Mouse (Mus musculus) forebrain, embryonic 13.5 days (tissue): ENCODE results near the gene Rnf223. TPM values are rescaled to one million over a fixed set of nuclear protein-coding genes. Genes with fewer than 3 reads are reported as not detected.

Experiments
- ATAC-seq: fragments of 200-750 bp; cut with Nextera tagmentation; 2 replicates; pipeline ENCODE4 v1.8.0; 2017
- H3K27ac ChIP-seq: fragments of 300-500 bp; sonication (generic); 2 replicates; pipeline ENCODE4 v1.5.1; 2015; ENCODE audit warnings: inconsistent platforms, mild to moderate bottlenecking, moderate library complexity
- H3K27me3 ChIP-seq: fragments of 300-500 bp; sonication (generic); 2 replicates; pipeline ENCODE4 v1.6.1; 2015; ENCODE audit warnings: mild to moderate bottlenecking, inconsistent platforms
- H3K36me3 ChIP-seq: fragments of 300-500 bp; sonication (generic); 2 replicates; pipeline ENCODE4 v1.6.1; 2015; ENCODE audit warnings: mild to moderate bottlenecking, inconsistent platforms; ENCODE audit not compliant: poor library complexity, severe bottlenecking
- H3K4me1 ChIP-seq: fragments of 300-500 bp; sonication (generic); 2 replicates; pipeline ENCODE4 v1.6.1; 2015; ENCODE audit warnings: inconsistent platforms
- H3K4me2 ChIP-seq: fragments of 300-500 bp; sonication (generic); 2 replicates; pipeline ENCODE4 v1.6.1; 2015; ENCODE audit warnings: inconsistent platforms, mild to moderate bottlenecking, moderate library complexity
- H3K4me3 ChIP-seq: fragments of 300-500 bp; sonication (generic); 2 replicates; pipeline ENCODE4 v1.5.1; 2015; ENCODE audit warnings: mild to moderate bottlenecking, inconsistent platforms
- H3K9ac ChIP-seq: fragments of 300-500 bp; sonication (generic); 2 replicates; pipeline ENCODE4 v1.6.1; 2015; ENCODE audit warnings: mild to moderate bottlenecking, inconsistent platforms
- H3K9me3 ChIP-seq: fragments of 300-500 bp; sonication (generic); replicated peaks from 2 replicates; pipeline ENCODE4 v1.6.1; 2016; ENCODE audit warnings: inconsistent platforms
- WGBS: fragments of 180-500 bp; shearing (Covaris S2); methylation state at CpG from one replicate; pipeline ENCODE4 v1.1.7; 2015; 5-methylcytosine and 5-hydroxymethylcytosine counted together
- polyA plus RNA-seq: library from polyadenylated mRNA; unstranded; fragments of >200 nt; fragmentation: Nextera tagmentation; extraction: Ambion mirVana; gene quantifications from 2 replicates; pipeline ENCODE4 v1.2.1, GENCODE M21; 2015

The Rnf223 gene
- polyA plus RNA-seq, 1 experiment from 2014 or later, result 0.87 TPM

GRCm38 (mm10) chr4:156100501-156100900, 29.8 kb upstream of the Rnf223 start:
- no peak overlapping the region for H3K4me3 ChIP-seq
- 91% methylated on average over 5 of the region's 5 CpGs for WGBS
- ATAC-seq, result no peak
- no peaks in the 10 kb centered on the region for H3K27me3 ChIP-seq
- no peak overlapping the region for H3K27ac ChIP-seq
- no peaks in the 10 kb centered on the region for H3K9me3 ChIP-seq
- no peaks in the 10 kb centered on the region for H3K4me1 ChIP-seq
- no peak overlapping the region for H3K9ac ChIP-seq
- H3K36me3 ChIP-seq, result no peaks in the 10 kb centered on the region
- no peak overlapping the region for H3K4me2 ChIP-seq

GRCm38 (mm10) chr4:156101481-156101903, 28.8 kb upstream of the Rnf223 start:
- H3K4me3 ChIP-seq, result no peak overlapping the region
- no peaks in the 10 kb centered on the region for H3K4me1 ChIP-seq
- H3K36me3 ChIP-seq, result no peaks in the 10 kb centered on the region
- no peak overlapping the region for H3K4me2 ChIP-seq
- H3K27ac ChIP-seq, result no peak overlapping the region
- no peaks in the 10 kb centered on the region for H3K9me3 ChIP-seq
- 39% methylated on average over 3 of the region's 3 CpGs for WGBS
- ATAC-seq, result no peak
- no peaks in the 10 kb centered on the region for H3K27me3 ChIP-seq
- no peak overlapping the region for H3K9ac ChIP-seq

- Histone ChIP-seq H3K36me3 (no peaks in the 10 kb centered on the region), H3K4me2 (no peak overlapping the region), H3K27ac (no peak overlapping the region), H3K4me3 (no peak overlapping the region), H3K4me1 (no peaks in the 10 kb centered on the region), H3K27me3 (no peaks in the 10 kb centered on the region), H3K9ac (no peak overlapping the region), H3K9me3 (no peaks in the 10 kb centered on the region)
- WGBS, result 90% methylated on average over 4 of the region's 4 CpGs
- ATAC-seq, result no peak
These were observed 27.0 kb upstream of the Rnf223 start for GRCm38 (mm10) chr4:156103342-156103741.

GRCm38 (mm10) chr4:156108606-156109546, 21.4 kb upstream of the Rnf223 start:
- Histone ChIP-seq H3K27me3 (no peaks in the 10 kb centered on the region), H3K4me1 (peaks cover 14% of the 10 kb centered on the region), H3K4me2 (peak overlapping the region; percentile 68), H3K4me3 (peak overlapping the region; percentile 85), H3K9ac (peak overlapping the region; percentile 66), H3K36me3 (no peaks in the 10 kb centered on the region), H3K9me3 (no peaks in the 10 kb centered on the region), H3K27ac (0 out of 2 replicates have a peak overlapping the region, but pooled peaks have one; percentile 49)
- peak; percentile 19; the same call in 1 of the 2 replicates for ATAC-seq
- 34% methylated on average over 13 of the region's 13 CpGs for WGBS

- Histone ChIP-seq H3K36me3 (peaks cover 6% of the 10 kb centered on the region; the same call in 1 of the 2 replicates), H3K4me3 (peak within 1 kb of the TSS; percentile 85), H3K9me3 (no peaks in the 10 kb centered on the region), H3K9ac (peak within 1 kb of the TSS; percentile 91), H3K4me1 (peaks cover 14% of the 10 kb centered on the region), H3K4me2 (peak within 1 kb of the TSS; percentile 68), H3K27me3 (no peaks in the 10 kb centered on the region), H3K27ac (peak within 1 kb of the TSS; percentile 79)
- under 1% methylated on average over 60 of the region's 60 CpGs for whole genome bisulfite sequencing
- ATAC-seq, result peak; percentile 99
These were observed 20.6 kb upstream of the Rnf223 start, which contains the start of gene 9430015G10Rik for GRCm38 (mm10) chr4:156109570-156110331. 9430015G10Rik (plus strand) TSS chr4:156109982.

GRCm38 (mm10) chr4:156124077-156124476, 6.2 kb upstream of the Rnf223 start:
- 94% methylated on average over 7 of the region's 7 CpGs for WGBS
- no peaks in the 10 kb centered on the region for H3K4me1 ChIP-seq
- no peaks in the 10 kb centered on the region for H3K9me3 ChIP-seq
- no peak overlapping the region for H3K4me3 ChIP-seq
- no peak for ATAC-seq
- H3K27me3 ChIP-seq, result no peaks in the 10 kb centered on the region
- no peak overlapping the region for H3K27ac ChIP-seq
- H3K4me2 ChIP-seq, result no peak overlapping the region
- H3K9ac ChIP-seq, result no peak overlapping the region
- H3K36me3 ChIP-seq, result peaks cover 86% of the 10 kb centered on the region

- ATAC-seq, result no peak
- H3K4me1 ChIP-seq, result no peaks in the 10 kb centered on the region
- H3K27me3 ChIP-seq, result no peaks in the 10 kb centered on the region
- H3K4me3 ChIP-seq, result no peak overlapping the region
- no peak overlapping the region for H3K4me2 ChIP-seq
- no peak overlapping the region for H3K27ac ChIP-seq
- WGBS, result 94% methylated on average over 6 of the region's 6 CpGs
- H3K9me3 ChIP-seq, result no peaks in the 10 kb centered on the region
- H3K9ac ChIP-seq, result no peak overlapping the region
- peaks cover 73% of the 10 kb centered on the region for H3K36me3 ChIP-seq
These were observed 4.9 kb upstream of the Rnf223 start for GRCm38 (mm10) chr4:156125393-156125792.

GRCm38 (mm10) chr4:156126841-156127240, 3.5 kb upstream of the Rnf223 start:
- ATAC-seq, result no peak
- H3K27ac ChIP-seq, result no peak overlapping the region
- H3K36me3 ChIP-seq, result peaks cover 58% of the 10 kb centered on the region
- H3K4me3 ChIP-seq, result no peak overlapping the region
- no peaks in the 10 kb centered on the region for H3K9me3 ChIP-seq
- H3K4me1 ChIP-seq, result no peaks in the 10 kb centered on the region
- WGBS, result 92% methylated on average over 7 of the region's 7 CpGs
- no peaks in the 10 kb centered on the region for H3K27me3 ChIP-seq
- H3K9ac ChIP-seq, result no peak overlapping the region
- H3K4me2 ChIP-seq, result no peak overlapping the region

- no peak overlapping the region for H3K9ac ChIP-seq
- ATAC-seq, result no peak
- H3K9me3 ChIP-seq, result no peaks in the 10 kb centered on the region
These were observed 1.6 kb upstream of the Rnf223 start for GRCm38 (mm10) chr4:156128746-156129145.

GRCm38 (mm10) chr4:156130940-156131339, 627 bp downstream of the Rnf223 start:
- Histone ChIP-seq H3K9me3 (no peaks in the 10 kb centered on the region), H3K36me3 (peaks cover 17% of the 10 kb centered on the region), H3K27ac (no peak overlapping the region), H3K4me1 (no peaks in the 10 kb centered on the region), H3K4me3 (no peak overlapping the region), H3K9ac (no peak overlapping the region), H3K27me3 (no peaks in the 10 kb centered on the region), H3K4me2 (no peak overlapping the region)
- ATAC-seq, result no peak
- WGBS, result 83% methylated on average over 10 of the region's 10 CpGs

More at GRCm38 (mm10) chr4:156128746-156129145, 1.6 kb upstream of the Rnf223 start:
- Histone ChIP-seq H3K4me1 (no peaks in the 10 kb centered on the region), H3K36me3 (peaks cover 39% of the 10 kb centered on the region), H3K4me3 (no peak overlapping the region), H3K27me3 (no peaks in the 10 kb centered on the region), H3K4me2 (no peak overlapping the region), H3K27ac (no peak overlapping the region)
- WGBS, result 85% methylated on average over 5 of the region's 5 CpGs

- 0 out of 2 replicates have a peak, but pooled peaks cover 3% of the 10 kb centered on the region for H3K9me3 ChIP-seq
- no peaks in the 10 kb centered on the region for H3K27me3 ChIP-seq
- no peak for ATAC-seq
- no peak overlapping the region for H3K4me3 ChIP-seq
- H3K4me2 ChIP-seq, result no peak overlapping the region
- H3K4me1 ChIP-seq, result no peaks in the 10 kb centered on the region
- H3K27ac ChIP-seq, result no peak overlapping the region
- WGBS, result 68% methylated on average over 5 of the region's 5 CpGs
- H3K9ac ChIP-seq, result no peak overlapping the region
- H3K36me3 ChIP-seq, result no peaks in the 10 kb centered on the region
These were observed 3.0 kb downstream of the Rnf223 start for GRCm38 (mm10) chr4:156133334-156133733.
